Mouse (Mus musculus): ENCODE measurements at regions not wholly inside any gene's neighbourhood (a gene's known extent, or its start where the extent isn't known, plus 50 kb on each side); places are given as distances from the start of the nearest gene placed in this dataset.

DNA sequence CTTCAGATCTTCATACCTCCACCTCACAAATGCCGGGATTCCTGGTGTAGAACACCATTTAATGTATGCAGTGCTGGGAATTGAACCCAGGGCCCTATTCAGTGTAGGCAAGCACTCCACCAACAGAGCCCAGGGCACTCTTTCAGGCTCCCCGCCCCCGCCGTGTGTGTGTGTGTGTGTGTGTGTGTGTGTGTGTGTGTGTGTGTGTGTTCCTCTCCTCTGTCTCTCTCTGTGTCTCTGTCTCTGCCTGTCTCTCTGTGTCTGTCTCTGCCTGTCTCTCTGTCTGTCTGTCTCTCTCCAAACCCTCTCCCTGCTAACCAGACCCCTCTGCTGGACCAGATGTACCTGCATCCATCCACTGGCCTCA lies 61.1 kb downstream of the Irf2bpl start:
- TF ChIP-seq CTCF (IDR thresholded peaks at IDR 0.05; ENCODE audit: insufficient read depth, low read depth, low read length) = no peak
- TF ChIP-seq POLR2A (IDR thresholded peaks at IDR 0.05; ENCODE audit: insufficient read depth, low read depth, low read length) = no peak

Measured in olfactory bulb, adult 2 months (tissue).